ENCODE assay signal across 13 mouse cellular contexts in genomic region chr16:90140571-90140970, GRCm38 (mm10).
"Had no signal": no experiment of that assay in that cellular context is flagged by ENCODE, and none has a peak within 500 bp of the region (broad histone marks: within the 10 kb centered on the region; RNA-seq: fewer than 3 reads in every experiment).

No protein-coding gene starts in this region.

- H3K9ac ChIP-seq: kidney, embryonic 15.5 days; liver, embryonic 15.5 days; stomach, embryonic 15.5 days had no signal

- H3K27ac ChIP-seq: kidney, embryonic 15.5 days; left cerebral cortex, adult 2 months; liver, embryonic 15.5 days; stomach, embryonic 15.5 days had no signal

- H3K27me3 ChIP-seq: stomach, embryonic 15.5 days had no signal

- H3K36me3 ChIP-seq: kidney, embryonic 15.5 days; liver, embryonic 15.5 days; stomach, embryonic 15.5 days had no signal

- H3K9me3 ChIP-seq: kidney, embryonic 15.5 days; liver, embryonic 15.5 days; stomach, embryonic 15.5 days had no signal

- ATAC-seq: intestine, embryonic 16.5 days; lung, postnatal 0 days had no signal

- H3K4me2 ChIP-seq: kidney, embryonic 15.5 days; liver, embryonic 11.5 days; liver, embryonic 15.5 days; stomach, embryonic 15.5 days had no signal

- DNase-seq: kidney, adult 2 months; kidney, postnatal 14 days; lung, adult 2 months; lung, postnatal 36 days; right cerebral cortex, postnatal 14 days; thymus, postnatal 4 days had no signal

- H3K4me3 ChIP-seq: kidney, embryonic 15.5 days; left cerebral cortex, adult 2 months; liver, embryonic 15.5 days; stomach, embryonic 15.5 days had no signal
